Mouse (Mus musculus): ENCODE measurements at regions not wholly inside any gene's neighbourhood (a gene's known extent, or its start where the extent isn't known, plus 50 kb on each side); places are given as distances from the start of the nearest gene placed in this dataset.
"Not testable (repeated sequence)": the region's sequence is repeated elsewhere in the genome, so short reads cannot be mapped to it uniquely, and the experiment has no call there.

GRCm38 (mm10) chr12:5759485-5759884 is 384.0 kb upstream of the Klhl29 start:
- DNase-seq, result no peak

- no peak for DNase-seq
Measured at GRCm38 (mm10) chr12:5757766-5758165, 382.3 kb upstream of the Klhl29 start.

GRCm38 (mm10) chr12:5757361-5757760 is 381.9 kb upstream of the Klhl29 start:
- no peak for DNase-seq

GRCm38 (mm10) chr12:5753831-5754230 is 378.3 kb upstream of the Klhl29 start:
- no peak for DNase-seq

- no peak for DNase-seq
Measured at GRCm38 (mm10) chr12:5744086-5744709, 368.7 kb upstream of the Klhl29 start.

- no peak for DNase-seq
Measured at GRCm38 (mm10) chr12:5736066-5736465, 360.6 kb upstream of the Klhl29 start.

- no peak for DNase-seq
Measured at GRCm38 (mm10) chr12:5734902-5735301, 359.4 kb upstream of the Klhl29 start.

GRCm38 (mm10) chr12:5723113-5723512 is 347.6 kb upstream of the Klhl29 start:
- DNase-seq, result no peak

- DNase-seq, result not testable (repeated sequence)
Measured at GRCm38 (mm10) chr12:5717527-5717926, 342.0 kb upstream of the Klhl29 start.

- no peak for DNase-seq
Measured at GRCm38 (mm10) chr12:5698778-5699454, 323.4 kb upstream of the Klhl29 start.

- DNase-seq, result no peak
Measured at GRCm38 (mm10) chr12:5682182-5682581, 306.7 kb upstream of the Klhl29 start.

- DNase-seq, result peak; percentile 4
Measured at GRCm38 (mm10) chr12:5678126-5678525, 302.6 kb upstream of the Klhl29 start.

GRCm38 (mm10) chr12:5668486-5668885 is 293.0 kb upstream of the Klhl29 start:
- DNase-seq, result no peak

GRCm38 (mm10) chr12:5637571-5638275 is 262.2 kb upstream of the Klhl29 start:
- DNase-seq, result no peak

GRCm38 (mm10) chr12:5633971-5634370 is 258.5 kb upstream of the Klhl29 start:
- DNase-seq, result no peak

- DNase-seq, result no peak
Measured at GRCm38 (mm10) chr12:5601084-5601654, 225.7 kb upstream of the Klhl29 start.

- DNase-seq, result no peak
Measured at GRCm38 (mm10) chr12:5599426-5599825, 223.9 kb upstream of the Klhl29 start.

- no peak for DNase-seq
Measured at GRCm38 (mm10) chr12:5598961-5599360, 223.5 kb upstream of the Klhl29 start.

GRCm38 (mm10) chr12:5572831-5573230 is 197.3 kb upstream of the Klhl29 start:
- peak; percentile 34 for DNase-seq

- no peak for DNase-seq
Measured at GRCm38 (mm10) chr12:5568941-5569340, 193.5 kb upstream of the Klhl29 start.

- no peak for DNase-seq
Measured at GRCm38 (mm10) chr12:5566231-5566630, 190.7 kb upstream of the Klhl29 start.

- DNase-seq, result no peak
Measured at GRCm38 (mm10) chr12:5552607-5553006, 177.1 kb upstream of the Klhl29 start.

- no peak for DNase-seq
Measured at GRCm38 (mm10) chr12:5551901-5552300, 176.4 kb upstream of the Klhl29 start.

GRCm38 (mm10) chr12:5549796-5550195 is 174.3 kb upstream of the Klhl29 start:
- DNase-seq, result no peak

All from right cerebral cortex, postnatal 14 days (tissue).